Mouse (Mus musculus): ENCODE results near the gene Plekho1.
A peak's percentile ranks its signal among the peaks of the same experiment; 100 is the strongest.
"Not testable (repeated sequence)": the region's sequence is repeated elsewhere in the genome, so short reads cannot be mapped to it uniquely, and the experiment has no call there.

The Plekho1 gene

DNA sequence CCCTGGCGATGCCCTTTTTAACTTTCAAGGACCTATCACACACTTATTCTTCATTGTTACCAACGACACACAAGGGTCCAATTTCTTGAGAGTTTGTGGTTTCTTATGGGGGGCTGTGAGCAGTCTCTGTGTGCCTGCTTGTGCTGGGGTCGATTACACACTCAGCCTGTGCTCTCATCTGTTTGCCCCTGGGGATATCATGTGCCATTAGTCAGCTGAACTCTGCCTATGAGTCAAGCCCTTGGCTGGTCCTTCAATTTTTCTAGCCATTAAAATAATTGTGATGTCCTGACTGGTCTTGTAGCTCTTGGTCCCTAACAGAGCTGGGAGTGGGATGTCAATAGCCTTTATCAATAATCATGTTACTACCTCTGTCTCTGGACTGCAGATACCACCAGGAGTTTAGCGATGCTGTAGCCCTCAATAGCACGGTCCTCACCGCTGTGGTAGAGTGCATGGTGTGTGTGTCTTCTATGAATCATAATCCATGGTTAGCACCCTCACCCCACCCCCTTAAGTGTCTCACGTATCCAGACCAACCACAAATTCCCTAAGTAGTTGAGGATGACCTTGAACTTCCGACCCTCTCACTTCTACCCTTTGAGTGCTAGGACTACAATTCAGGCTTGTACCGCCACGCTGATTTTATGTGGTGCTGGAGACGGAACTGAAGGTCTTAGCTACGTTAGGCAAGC is 15.4 kb downstream of the Plekho1 start:
- DNase-seq (ENCODE audit: low spot score in 2 of 2), result no peak

GRCm38 (mm10) chr3:95978265-95978664 is 17.5 kb downstream of the Plekho1 start:
- DNase-seq (ENCODE audit: low spot score in 2 of 2), result no peak

DNA sequence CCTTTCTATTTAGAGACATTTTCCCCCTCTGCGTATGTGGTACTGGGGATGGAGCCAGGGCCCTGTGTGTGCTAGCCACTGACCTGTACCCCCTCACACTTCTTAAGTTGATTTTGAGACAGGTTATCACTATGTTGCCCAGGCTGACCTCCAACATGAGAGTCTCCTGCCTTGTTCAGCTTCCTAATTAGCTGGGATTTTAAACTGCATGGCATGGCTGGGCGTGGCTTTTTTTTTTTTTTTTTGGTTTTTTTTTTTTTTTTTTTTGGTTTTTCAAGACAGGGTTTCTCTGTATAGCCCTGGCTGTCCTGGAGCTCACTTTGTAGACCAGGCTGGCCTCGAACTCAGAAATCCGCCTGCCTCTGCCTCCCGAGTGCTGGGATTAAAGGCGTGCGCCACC is 18.2 kb downstream of the Plekho1 start:
- not testable (repeated sequence) for DNase-seq (ENCODE audit: low spot score in 2 of 2)

GRCm38 (mm10) chr3:95977079-95977478 is 18.7 kb downstream of the Plekho1 start:
- DNase-seq (ENCODE audit: low spot score in 2 of 2), result no peak

DNA sequence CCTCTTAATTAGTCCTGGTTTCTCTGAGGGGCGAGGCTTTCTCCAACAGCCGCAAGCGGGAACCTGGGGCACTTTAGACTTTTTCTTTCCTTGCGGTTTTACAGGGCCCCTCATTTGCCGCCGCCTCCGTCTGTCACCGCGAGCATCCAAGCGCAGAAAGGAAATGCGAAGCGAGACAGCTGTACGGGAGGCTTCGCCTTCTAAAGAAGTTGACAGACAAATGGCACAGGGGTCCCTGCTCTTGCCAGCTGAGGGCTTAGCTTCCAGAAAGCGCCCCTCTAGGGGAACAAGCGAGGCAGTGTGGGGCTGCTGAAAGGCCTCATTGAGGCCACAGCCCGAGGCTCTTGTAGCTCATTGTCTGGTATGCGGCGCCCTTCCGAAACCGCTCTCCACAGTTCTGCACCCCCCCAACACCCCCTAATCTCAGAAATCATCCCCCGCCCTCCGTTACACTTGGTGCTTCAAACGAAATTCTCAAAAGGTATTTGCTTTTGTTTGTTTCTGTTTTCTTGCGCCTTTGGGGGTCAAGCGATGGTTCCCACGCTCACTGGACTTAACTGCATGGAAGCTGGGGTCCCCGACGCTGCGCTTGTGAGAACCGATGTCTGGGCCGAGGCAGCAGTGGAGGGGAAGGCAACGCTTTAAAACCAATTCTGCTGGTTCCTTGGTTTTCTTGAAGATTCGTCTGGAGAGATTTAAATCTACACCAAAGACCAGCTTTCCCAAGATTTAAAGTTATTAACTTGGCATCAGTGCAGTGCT is 22.7 kb downstream of the Plekho1 start:
- DNase-seq (ENCODE audit: low spot score in 2 of 2), result peak; percentile 86

DNA sequence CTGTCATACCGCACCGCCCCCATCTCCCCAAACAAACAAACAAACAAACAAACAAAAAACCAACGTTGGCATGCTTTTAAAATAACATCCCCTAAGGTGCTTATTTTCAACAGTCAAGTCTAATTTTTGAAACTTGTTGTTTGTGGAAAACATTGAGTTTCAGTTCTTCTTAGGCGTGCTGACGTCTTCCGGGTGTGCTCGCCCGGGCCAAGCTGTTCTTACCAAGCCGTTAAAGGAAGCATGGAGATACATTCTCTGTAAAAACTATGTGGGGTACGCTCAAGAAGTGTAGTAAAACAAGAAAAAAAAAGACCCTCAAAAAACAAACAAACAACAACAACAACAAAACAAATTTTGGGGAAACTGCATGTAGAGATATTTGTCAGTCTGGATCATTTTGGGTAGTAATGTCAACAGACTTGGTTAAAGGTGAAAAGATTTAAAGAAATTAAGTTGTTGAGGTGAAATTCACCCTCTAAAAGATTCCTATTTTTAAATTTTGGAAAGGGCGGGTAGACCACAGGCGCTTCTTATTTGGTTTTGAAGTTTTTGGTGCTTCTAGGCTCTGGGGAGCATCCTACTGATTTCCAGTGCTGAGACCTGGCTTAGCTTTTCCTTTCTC is 23.4 kb downstream of the Plekho1 start:
- peak; percentile 79 to 84 for DNase-seq (ENCODE audit: low spot score in 2 of 2)

DNA sequence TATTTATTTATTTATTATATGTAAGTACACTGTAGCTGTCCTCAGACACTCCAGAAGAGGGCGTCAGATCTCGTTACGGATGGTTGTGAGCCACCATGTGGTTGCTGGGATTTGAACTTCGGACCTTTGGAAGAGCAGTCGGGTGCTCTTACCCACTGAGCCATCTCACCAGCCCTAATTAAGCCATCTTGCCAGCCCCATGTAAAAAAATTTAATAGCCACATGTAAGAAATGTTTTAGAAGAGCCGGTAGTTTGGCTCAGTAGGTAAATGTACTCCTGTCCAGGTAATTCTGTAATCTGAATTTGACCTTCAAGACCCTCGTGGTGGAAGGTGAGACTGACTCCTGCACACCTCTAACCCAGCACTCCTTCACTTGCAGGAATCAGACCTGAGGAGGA is 25.1 kb downstream of the Plekho1 start:
- DNase-seq (ENCODE audit: low spot score in 2 of 2), result not testable (repeated sequence)

DNA sequence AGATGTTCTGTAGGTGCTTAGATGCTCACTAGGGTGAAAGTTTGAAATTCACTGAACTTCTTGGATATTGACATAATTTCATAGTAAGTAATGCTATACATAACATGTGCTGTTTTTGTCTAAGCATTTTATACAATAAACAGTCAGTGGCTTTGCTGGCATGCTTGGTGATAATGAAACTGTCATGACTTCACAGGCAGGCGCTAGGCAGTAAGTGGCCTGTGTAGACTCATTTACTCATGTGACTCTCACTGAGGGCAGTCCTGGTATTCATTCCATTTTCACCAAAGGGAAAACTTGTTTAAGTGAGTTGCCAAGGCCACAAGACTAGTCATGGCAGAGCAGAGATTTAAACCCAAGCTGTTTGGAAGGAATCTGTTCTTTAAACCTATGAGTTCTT is 26.5 kb downstream of the Plekho1 start:
- DNase-seq (ENCODE audit: low spot score in 2 of 2), result no peak

DNA sequence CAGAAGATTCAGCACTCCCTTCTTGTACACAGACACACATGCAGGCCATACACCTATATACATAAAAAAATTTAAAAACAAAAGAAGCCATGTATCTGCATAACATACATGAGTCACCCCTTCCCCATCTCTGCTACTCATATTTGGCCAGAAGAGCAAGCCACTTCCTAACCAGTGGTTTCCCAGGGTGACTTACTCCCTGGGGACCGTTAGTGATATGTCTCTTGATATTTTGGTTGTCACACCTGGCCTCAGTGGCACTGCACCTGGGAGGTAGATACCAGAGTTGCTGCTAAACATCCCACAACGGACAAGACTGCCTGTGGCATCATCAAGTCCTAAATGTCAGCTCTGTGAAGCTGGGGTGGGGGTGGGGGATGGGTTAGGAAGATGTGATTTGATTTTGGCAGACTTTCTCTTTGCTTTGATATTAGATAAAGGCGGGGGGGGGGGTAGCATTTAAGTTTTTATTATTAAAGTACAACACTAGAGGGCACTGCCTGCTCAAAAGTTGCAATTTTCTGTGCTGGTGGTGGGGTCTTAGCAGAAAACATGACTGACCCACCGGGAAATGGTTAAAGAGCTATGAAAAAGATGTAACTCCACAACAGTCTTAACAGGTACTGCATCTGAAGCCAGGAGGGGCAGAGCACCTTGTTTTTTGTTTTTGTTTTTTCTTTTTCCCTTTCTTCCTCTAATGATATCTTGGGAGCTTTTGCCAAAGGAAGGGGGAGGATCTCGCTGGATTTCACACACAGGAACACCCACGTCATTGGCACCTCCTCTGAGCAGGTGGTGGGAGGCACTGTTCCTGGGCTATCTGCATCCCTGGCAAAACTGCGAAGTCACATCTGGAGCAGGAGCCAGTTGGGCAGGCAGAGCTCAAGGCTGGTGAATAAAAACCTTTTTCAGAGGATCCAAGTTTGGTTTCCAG is 30.0 kb downstream of the Plekho1 start:
- peak in 1 of 2 experiments; percentile 47 for DNase-seq (ENCODE audit: low spot score in 2 of 2)

- peak; percentile 39 to 40 for DNase-seq (ENCODE audit: low spot score in 2 of 2)
Measured at GRCm38 (mm10) chr3:95963681-95964080, 32.1 kb downstream of the Plekho1 start.

DNA sequence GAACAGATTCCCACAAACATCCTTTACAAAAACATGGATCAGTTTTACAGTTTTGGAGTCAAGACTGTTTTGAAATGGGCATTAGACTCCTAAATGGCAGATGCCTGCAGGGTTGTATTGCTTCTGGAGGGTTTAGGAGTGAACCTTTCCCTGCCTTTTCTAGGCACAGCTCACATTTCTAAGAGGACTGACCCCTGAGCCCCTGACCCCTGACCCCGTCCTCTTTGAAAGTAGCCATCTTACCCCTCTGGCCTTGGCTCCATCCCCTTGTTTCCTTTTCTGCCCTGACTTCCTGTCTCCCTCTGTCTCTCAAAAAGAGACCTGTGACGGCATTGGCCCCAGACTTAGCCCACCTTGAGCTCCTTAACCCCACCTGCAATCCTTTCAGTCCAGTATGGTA is 32.6 kb downstream of the Plekho1 start:
- DNase-seq (ENCODE audit: low spot score in 2 of 2), result no peak

DNA sequence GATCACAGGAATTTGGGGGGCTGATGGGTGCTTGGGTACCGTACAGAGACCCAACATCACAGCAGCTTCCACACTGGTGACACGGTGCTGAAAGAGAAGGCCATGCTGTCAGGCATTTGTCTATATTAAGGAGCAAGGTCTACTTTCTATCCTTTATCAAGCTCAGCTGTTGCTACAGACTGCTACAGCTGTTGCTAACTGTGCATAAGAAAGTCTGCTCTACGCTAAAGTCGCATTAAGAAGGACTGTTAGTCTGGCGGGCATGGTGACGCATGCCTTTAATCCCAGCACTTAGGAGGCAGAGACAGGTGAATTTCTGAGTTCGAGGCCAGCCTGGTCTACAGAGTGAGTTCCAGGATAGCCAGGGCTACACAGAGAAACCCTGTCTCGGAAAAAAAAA is 33.6 kb downstream of the Plekho1 start:
- not testable (repeated sequence) for DNase-seq (ENCODE audit: low spot score in 2 of 2)

DNA sequence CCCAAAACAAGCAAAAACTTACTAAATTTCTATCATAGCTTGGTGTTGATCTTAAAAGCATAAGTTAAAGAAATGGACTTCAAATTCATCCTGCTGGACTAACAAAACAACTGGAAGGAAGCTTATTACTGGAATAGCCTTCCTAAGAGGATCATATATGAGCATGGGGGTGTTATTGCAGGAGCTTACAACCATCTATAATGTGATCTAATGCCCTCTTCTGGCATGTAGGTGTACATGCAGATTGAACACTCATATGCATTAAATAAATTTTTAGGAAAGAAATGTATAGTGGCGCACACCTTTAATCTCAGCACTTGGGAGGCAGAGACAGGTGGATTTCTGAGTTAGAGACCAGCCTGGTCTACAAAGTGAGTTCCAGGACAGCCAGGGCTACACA is 36.0 kb downstream of the Plekho1 start:
- DNase-seq (ENCODE audit: low spot score in 2 of 2), result no peak

- peak in 1 of 2 experiments; percentile 36 for DNase-seq (ENCODE audit: low spot score in 2 of 2)
Measured at GRCm38 (mm10) chr3:95959082-95959481, 36.7 kb downstream of the Plekho1 start.

DNA sequence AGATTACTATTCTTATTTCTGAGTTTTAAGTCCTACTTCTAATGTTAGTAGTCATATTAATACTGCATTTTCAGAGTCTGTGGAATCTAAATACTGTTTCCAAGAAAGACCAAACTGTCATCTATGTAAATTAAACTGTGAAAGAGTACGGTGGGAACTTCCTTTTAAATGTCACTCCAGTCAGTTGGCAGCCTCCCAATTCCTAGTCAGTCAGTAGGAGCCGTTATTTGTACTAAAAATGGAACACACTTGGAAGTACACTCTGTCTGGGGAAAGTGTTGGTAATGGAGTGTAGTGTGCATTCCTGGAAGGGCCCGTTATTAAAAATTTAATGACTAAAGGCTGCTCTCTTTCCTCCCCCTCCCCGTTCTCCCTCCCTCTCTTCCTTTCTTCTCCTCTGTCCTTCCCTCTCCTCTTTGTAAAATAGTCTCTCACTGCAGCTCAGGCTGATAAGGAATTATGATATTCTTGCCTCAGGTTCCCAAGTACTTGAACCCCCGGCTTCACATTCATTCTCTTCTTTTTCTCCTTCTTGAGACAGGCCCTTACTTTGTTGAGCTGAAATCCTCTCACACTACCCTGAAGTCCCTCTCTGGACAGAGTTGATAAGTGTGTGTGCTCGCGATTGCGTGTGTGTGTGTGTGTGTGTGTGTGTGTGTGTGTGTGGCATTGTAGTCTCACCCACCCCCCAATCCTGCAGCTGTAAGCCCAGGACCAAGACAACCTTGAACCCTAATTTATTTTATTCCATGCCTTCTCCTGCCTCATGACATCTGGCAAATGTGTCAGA is 38.2 kb downstream of the Plekho1 start:
- DNase-seq (ENCODE audit: low spot score in 2 of 2), result no peak

- DNase-seq (ENCODE audit: low spot score in 2 of 2), result no peak
Measured at GRCm38 (mm10) chr3:95955318-95955717, 40.5 kb downstream of the Plekho1 start.

DNA sequence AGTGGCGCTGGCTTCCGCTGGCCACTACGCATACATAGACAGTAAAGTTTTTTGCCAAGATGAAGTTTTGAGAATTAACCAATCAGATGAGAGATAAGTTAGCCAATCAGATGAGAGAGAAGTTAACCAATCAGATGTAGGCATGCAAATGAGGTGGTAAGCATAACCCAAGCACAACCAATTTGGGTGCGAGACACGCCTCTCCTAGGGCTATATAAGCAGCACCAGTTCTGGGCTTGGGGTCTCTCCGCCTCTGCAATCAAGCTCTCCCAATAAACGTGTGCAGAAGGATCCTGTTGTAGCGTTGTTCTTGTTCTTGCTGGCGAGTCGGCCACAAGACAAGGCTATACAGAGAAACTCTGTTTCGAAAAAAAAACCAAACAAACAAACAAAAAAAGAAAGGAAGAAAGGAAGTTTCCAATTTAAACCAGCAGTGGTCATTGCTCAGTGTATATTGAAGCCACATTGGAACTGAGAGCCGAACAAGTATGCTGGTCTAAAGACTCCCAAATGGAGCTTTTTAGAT is 41.1 kb downstream of the Plekho1 start:
- not testable (repeated sequence) for DNase-seq (ENCODE audit: low spot score in 2 of 2)

GRCm38 (mm10) chr3:95953522-95953921 is 42.3 kb downstream of the Plekho1 start:
- no peak for DNase-seq (ENCODE audit: low spot score in 2 of 2)

DNA sequence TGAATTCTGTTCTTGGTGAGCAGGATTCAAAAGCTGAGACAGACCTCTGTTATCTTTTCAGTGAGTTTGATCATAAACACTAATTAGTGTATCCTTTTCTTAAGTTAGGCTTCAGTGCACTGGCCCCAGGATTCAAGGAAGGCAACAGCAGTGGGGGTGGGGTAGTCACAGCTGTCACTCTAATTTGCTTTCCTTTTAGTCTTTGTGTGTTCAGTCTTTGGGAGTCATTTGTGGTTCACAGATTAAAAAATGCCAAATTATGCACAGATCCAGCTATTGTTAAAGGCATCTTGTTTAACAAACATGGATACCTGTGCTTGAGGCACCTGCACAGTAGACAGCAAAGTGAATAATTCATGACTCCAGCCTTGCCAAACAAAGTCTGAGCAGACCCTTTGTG is 42.8 kb downstream of the Plekho1 start:
- DNase-seq (ENCODE audit: low spot score in 2 of 2), result no peak

DNA sequence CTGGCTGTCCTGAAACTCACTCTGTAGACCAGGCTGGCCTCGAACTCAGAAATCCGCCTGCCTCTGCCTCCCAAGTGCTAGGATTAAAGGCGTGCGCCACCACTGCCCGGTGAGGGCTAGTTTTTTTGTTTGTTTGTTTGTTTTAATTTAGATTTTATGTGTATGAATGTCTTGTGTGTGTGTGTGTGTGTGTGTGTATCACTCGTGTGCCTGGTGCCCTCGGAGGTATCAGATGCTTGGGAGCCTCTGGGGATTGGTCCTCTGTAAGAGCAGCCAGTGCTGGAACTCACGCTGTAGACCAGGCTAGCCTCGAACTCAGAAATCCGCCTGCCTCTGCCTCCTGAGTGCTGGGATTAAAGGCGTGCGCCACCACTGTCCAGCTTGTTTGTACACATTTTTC is 44.2 kb downstream of the Plekho1 start:
- DNase-seq (ENCODE audit: low spot score in 2 of 2), result not testable (repeated sequence)
